Mouse (Mus musculus) olfactory bulb, adult 2 months (tissue): ENCODE measurements around the gene Dhx38.

ENCODE experiments used
- CTCF ChIP-seq: fragments of 200-500 bp; IDR thresholded peaks from 2 replicates; pipeline ENCODE4 v1.5.1; 2012; ENCODE audit warnings: low read depth, mild to moderate bottlenecking, low read length, moderate library complexity; ENCODE audit not compliant: insufficient read depth
- POLR2A ChIP-seq: fragments of 200-500 bp; IDR thresholded peaks from 2 replicates; pipeline ENCODE4 v1.6.1; 2012; ENCODE audit warnings: mild to moderate bottlenecking, low read depth, low read length, moderate library complexity; ENCODE audit not compliant: insufficient read depth

DNA sequence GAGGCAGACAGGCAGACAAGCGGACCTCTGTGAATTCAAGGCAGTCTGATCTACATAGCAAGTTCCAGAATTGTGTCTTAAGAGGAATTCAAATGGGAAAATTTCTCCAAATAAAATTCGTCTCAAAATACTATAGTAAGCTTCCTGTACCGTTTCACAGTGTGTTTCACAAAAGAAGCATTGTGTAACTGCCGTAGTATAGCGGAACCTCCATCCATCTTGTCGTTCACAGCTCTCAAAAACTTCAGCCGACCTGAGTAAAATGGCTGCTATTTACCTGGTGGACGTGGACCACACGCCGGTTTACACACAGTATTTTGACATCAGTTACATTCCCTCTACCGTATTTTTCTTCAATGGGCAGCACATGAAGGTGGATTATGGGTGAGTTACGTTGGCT lies 5.5 kb upstream of the Dhx38 start:
- TF ChIP-seq CTCF = no peak
- no peak for TF ChIP-seq POLR2A
